Mouse (Mus musculus) lung, embryonic 15.5 days (tissue): ENCODE measurements around the gene Nav1. TPM values are rescaled to one million over a fixed set of nuclear protein-coding genes. Genes with fewer than 3 reads are reported as not detected.

Experiments
- ATAC-seq: fragments of 200-750 bp; cut with Nextera tagmentation; 2 replicates; pipeline ENCODE4 v1.8.0; 2017; ENCODE audit warnings: moderate number of reproducible peaks, borderline replicate concordance; ENCODE audit not compliant: low FRiP score, low TSS enrichment; ENCODE audit errors: extremely low read depth
- H3K27ac ChIP-seq: fragments of 300-500 bp; sonication (generic); 2 replicates; pipeline ENCODE4 v1.5.1; 2015; ENCODE audit warnings: moderate library complexity, mild to moderate bottlenecking, inconsistent platforms
- H3K27me3 ChIP-seq: fragments of 300-500 bp; sonication (generic); 2 replicates; pipeline ENCODE4 v1.6.1; 2015; ENCODE audit warnings: inconsistent platforms
- H3K36me3 ChIP-seq: fragments of 300-500 bp; sonication (generic); 2 replicates; pipeline ENCODE4 v1.6.1; 2015; ENCODE audit warnings: inconsistent platforms
- H3K4me1 ChIP-seq: fragments of 300-500 bp; sonication (generic); 2 replicates; pipeline ENCODE4 v1.6.1; 2015; ENCODE audit warnings: inconsistent platforms
- H3K4me2 ChIP-seq: fragments of 300-500 bp; sonication (generic); 2 replicates; pipeline ENCODE4 v1.6.1; 2015; ENCODE audit warnings: inconsistent platforms, mild to moderate bottlenecking, moderate library complexity
- H3K4me3 ChIP-seq: fragments of 300-500 bp; sonication (generic); 2 replicates; pipeline ENCODE4 v1.5.1; 2015; ENCODE audit warnings: mild to moderate bottlenecking, inconsistent platforms
- H3K9ac ChIP-seq: fragments of 300-500 bp; sonication (generic); 2 replicates; pipeline ENCODE4 v1.6.1; 2015; ENCODE audit warnings: inconsistent platforms
- H3K9me3 ChIP-seq: fragments of 300-500 bp; sonication (generic); 2 replicates; pipeline ENCODE4 v1.6.1; 2016; ENCODE audit warnings: inconsistent platforms
- WGBS: fragments of 180-500 bp; shearing (Covaris S2); methylation state at CpG from one replicate; pipeline ENCODE4 v1.1.7; 2015; 5-methylcytosine and 5-hydroxymethylcytosine counted together
- polyA plus RNA-seq: library from polyadenylated mRNA; unstranded; fragments of >200 nt; fragmentation: Nextera tagmentation; extraction: Ambion mirVana; gene quantifications from 2 replicates; pipeline ENCODE4 v1.2.1, GENCODE M21; 2015

Gene Nav1
- polyA plus RNA-seq, 1 experiment from 2014 or later = 11.6 TPM

DNA sequence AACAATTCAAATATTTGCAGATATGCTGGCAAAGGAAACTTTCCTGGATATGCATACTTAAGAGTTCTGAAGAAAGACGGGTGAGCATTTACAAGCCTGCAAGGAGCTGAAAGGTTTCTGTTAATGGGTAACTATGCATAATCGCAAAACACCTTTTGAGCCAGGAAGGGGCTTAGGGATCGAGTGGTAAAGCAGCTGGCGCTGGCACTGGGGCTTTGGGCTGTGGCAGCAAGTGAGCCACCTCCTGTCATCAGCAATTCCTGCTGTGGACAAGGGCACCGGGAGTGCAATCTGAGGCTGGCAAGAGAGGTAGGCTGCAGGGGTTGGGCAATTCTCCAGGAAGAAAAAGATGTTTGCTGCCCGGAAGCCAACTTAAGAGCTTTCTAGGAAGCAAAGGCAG, 49.1 kb downstream of the Nav1 start:
- WGBS = 45% methylated on average over 6 of the region's 6 CpGs
- Histone ChIP-seq H3K4me1 (peaks cover 58% of the 10 kb centered on the region), H3K4me2 (no peak overlapping the region)

GRCm38 (mm10) chr1:135555885-135556284, 51.2 kb downstream of the Nav1 start:
- H3K4me1 ChIP-seq = peaks cover 39% of the 10 kb centered on the region
- no peaks in the 10 kb centered on the region for H3K36me3 ChIP-seq
- H3K4me3 ChIP-seq = no peak overlapping the region
- ATAC-seq = no peak
- no peaks in the 10 kb centered on the region for H3K9me3 ChIP-seq
- no peak overlapping the region for H3K27ac ChIP-seq
- no peaks in the 10 kb centered on the region for H3K27me3 ChIP-seq
- no peak overlapping the region for H3K9ac ChIP-seq
- WGBS = 83% methylated on average over 8 of the region's 8 CpGs
- H3K4me2 ChIP-seq = no peak overlapping the region

More for the DNA sequence above, 49.1 kb downstream of the Nav1 start:
- H3K27me3 ChIP-seq = no peaks in the 10 kb centered on the region
- H3K9ac ChIP-seq = no peak overlapping the region
- H3K9me3 ChIP-seq = no peaks in the 10 kb centered on the region
- no peak overlapping the region for H3K4me3 ChIP-seq
- H3K36me3 ChIP-seq = no peaks in the 10 kb centered on the region
- H3K27ac ChIP-seq = peak overlapping the region; percentile 50; the same call in 1 of the 2 replicates
- ATAC-seq = no peak

DNA sequence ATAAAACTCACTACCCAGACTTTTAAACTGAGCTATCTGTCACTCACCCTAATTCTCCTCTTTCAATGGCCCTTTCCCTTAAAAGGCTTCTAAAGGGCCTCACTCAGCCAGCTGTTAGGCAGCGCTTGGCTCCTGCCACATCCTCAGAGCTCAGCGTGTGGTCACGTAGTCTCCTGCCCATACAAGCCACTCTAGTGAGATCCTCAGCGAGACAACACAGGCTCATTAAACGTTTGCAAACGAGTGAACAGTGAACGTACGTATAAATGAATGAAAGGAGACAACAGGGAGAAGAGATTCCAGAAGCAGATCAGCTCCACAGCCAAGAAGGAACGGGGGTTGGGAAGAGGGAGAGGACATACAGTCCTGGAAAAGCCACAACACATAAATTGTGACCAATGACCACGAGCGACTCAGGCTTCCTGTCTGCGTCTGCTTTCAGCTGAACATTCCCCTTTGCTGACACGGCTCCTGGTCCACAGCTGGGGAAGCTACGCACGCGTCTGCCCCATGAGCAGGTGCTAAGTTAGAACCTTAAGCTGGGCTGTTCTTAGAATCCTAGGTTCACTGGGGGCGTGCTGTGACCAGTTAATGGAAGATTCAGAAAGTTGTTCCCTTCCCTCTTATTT, 52.3 kb downstream of the Nav1 start:
- no peaks in the 10 kb centered on the region for H3K36me3 ChIP-seq
- no peaks in the 10 kb centered on the region for H3K27me3 ChIP-seq
- H3K27ac ChIP-seq = peak overlapping the region; percentile 34
- no peak overlapping the region for H3K4me2 ChIP-seq
- 21% methylated on average over 17 of the region's 17 CpGs for WGBS
- no peak overlapping the region for H3K9ac ChIP-seq
- peaks cover 32% of the 10 kb centered on the region for H3K4me1 ChIP-seq
- no peak overlapping the region for H3K4me3 ChIP-seq
- no peaks in the 10 kb centered on the region for H3K9me3 ChIP-seq
- ATAC-seq = peak; percentile 50; the same call in 1 of the 2 replicates

- H3K36me3 ChIP-seq = no peaks in the 10 kb centered on the region
- no peaks in the 10 kb centered on the region for H3K27me3 ChIP-seq
- no peak overlapping the region for H3K9ac ChIP-seq
- ATAC-seq = no peak
- H3K9me3 ChIP-seq = no peaks in the 10 kb centered on the region
- no peak overlapping the region for H3K4me2 ChIP-seq
- H3K27ac ChIP-seq = no peak overlapping the region
- H3K4me3 ChIP-seq = no peak overlapping the region
- peaks cover 42% of the 10 kb centered on the region for H3K4me1 ChIP-seq
- WGBS = 70% methylated on average over 4 of the region's 4 CpGs
Measured at GRCm38 (mm10) chr1:135553615-135554014, 53.5 kb downstream of the Nav1 start.

- ATAC-seq = no peak
- Histone ChIP-seq H3K27me3 (no peaks in the 10 kb centered on the region), H3K9ac (no peak overlapping the region), H3K4me3 (no peak overlapping the region), H3K4me1 (peaks cover 39% of the 10 kb centered on the region), H3K4me2 (no peak overlapping the region), H3K9me3 (no peaks in the 10 kb centered on the region), H3K27ac (no peak overlapping the region), H3K36me3 (no peaks in the 10 kb centered on the region)
- 67% methylated on average over 4 of the region's 4 CpGs for WGBS
Measured at GRCm38 (mm10) chr1:135553154-135553553, 53.9 kb downstream of the Nav1 start.

DNA sequence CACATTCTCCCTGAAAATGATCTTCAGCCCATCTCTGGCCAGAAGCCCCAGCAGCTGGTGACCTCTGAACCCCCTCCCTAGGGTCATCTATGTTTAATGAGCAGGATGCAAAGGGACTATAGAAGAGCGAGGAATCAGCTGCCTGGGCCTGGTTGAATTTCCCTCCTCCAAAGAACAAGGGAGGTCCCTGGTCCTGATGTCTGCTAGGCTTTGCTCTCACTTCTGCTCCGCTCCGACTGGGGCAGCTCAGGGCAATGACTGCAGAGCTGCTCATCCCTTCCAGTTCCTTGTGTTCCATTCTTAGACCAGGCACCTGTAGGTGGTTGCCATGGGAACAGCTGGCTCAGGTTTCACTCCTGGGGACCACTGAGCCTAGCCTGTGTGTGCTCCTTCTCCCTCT, 56.2 kb downstream of the Nav1 start:
- 70% methylated on average over 3 of the region's 3 CpGs for WGBS
- no peak for ATAC-seq
- Histone ChIP-seq H3K4me1 (peaks cover 31% of the 10 kb centered on the region), H3K4me3 (no peak overlapping the region), H3K27ac (no peak overlapping the region), H3K36me3 (no peaks in the 10 kb centered on the region), H3K27me3 (no peaks in the 10 kb centered on the region), H3K4me2 (no peak overlapping the region), H3K9ac (no peak overlapping the region), H3K9me3 (no peaks in the 10 kb centered on the region)

- H3K9ac ChIP-seq = no peak overlapping the region
- no peaks in the 10 kb centered on the region for H3K9me3 ChIP-seq
- H3K4me3 ChIP-seq = no peak overlapping the region
- no peaks in the 10 kb centered on the region for H3K36me3 ChIP-seq
- peak; percentile 19; the same call in 1 of the 2 replicates for ATAC-seq
- H3K27ac ChIP-seq = no peak overlapping the region
- H3K27me3 ChIP-seq = no peaks in the 10 kb centered on the region
- 45% methylated on average over 9 of the region's 9 CpGs for WGBS
- no peak overlapping the region for H3K4me2 ChIP-seq
- H3K4me1 ChIP-seq = peaks cover 17% of the 10 kb centered on the region
Measured at GRCm38 (mm10) chr1:135548750-135549149, 58.3 kb downstream of the Nav1 start.

DNA sequence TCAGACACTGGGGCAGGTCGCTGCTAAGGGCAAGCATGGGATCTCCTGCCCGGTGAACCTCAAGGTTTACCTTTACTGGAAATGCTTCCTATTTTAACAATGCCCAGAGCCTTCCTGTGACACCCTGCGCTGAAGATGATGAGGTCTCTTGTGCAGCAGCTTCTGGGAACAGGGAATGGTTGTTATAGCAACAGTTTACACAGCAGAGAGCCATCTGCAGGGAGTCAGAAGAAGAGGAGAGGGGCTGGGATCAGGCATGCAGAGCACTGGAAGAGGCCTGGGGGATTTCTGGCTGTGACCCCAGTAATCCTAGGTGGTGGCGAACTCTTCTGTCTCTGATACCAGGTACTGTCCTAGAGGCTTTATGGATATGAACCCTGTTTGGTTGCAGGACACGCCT, 61.0 kb downstream of the Nav1 start:
- Histone ChIP-seq H3K27me3 (no peaks in the 10 kb centered on the region), H3K9me3 (no peaks in the 10 kb centered on the region), H3K27ac (no peak overlapping the region), H3K36me3 (no peaks in the 10 kb centered on the region), H3K4me2 (no peak overlapping the region), H3K9ac (no peak overlapping the region), H3K4me3 (no peak overlapping the region), H3K4me1 (peaks cover 32% of the 10 kb centered on the region)
- 55% methylated on average over 5 of the region's 5 CpGs for WGBS
- ATAC-seq = no peak

- no peak overlapping the region for H3K27ac ChIP-seq
- peaks cover 35% of the 10 kb centered on the region for H3K4me1 ChIP-seq
- H3K27me3 ChIP-seq = no peaks in the 10 kb centered on the region
- 40% methylated on average over 16 of the region's 16 CpGs for WGBS
- H3K4me2 ChIP-seq = no peak overlapping the region
- H3K36me3 ChIP-seq = no peaks in the 10 kb centered on the region
- H3K9ac ChIP-seq = no peak overlapping the region
- peak; percentile 15; the same call in 1 of the 2 replicates for ATAC-seq
- no peak overlapping the region for H3K4me3 ChIP-seq
- H3K9me3 ChIP-seq = no peaks in the 10 kb centered on the region
Measured at GRCm38 (mm10) chr1:135544504-135545146, 62.5 kb downstream of the Nav1 start.

DNA sequence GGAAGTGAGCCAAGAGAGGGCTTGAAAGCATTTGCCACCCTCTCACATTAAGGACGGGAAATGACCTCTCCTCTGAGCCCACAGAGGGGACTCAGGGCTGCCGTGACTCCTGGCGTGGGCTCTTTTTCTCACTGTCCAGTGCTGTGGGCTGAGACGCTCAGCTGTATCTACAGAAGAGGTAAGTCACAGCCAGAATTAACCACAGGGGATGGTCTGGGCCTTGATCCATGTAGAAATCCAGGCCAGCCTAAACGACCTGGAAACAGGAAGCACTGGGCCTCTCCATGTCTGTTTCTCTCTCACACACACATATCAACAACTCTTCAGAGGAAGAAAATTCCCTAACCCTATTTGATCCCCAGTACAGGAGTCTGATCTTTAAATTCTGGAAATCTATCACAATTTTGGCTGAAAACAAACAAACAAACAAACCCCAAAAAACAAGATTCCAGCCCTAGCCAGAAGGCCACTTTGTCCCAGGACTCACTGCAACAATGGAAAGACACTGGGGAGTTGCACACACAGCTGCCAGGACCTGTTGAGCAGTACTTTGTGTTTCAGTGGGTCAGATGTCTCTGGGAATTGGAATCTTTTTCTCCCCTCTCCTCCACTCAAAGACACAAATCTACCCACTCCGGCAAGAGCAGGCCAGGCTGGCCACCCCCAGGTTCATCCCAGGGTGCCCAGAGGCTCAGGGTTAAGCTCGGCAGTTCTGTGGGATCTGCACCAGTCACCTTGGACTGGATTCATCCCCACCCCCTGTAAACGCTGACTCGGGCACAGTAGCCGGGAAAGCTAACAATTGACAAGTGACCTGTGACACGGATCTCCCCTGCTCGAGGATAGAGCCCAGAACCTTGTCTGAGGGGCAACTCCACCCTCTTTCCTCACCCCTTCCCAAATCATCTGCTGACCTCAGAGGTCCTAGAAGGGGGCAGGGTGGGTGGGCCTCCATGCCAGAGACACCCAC, 64.0 kb downstream of the Nav1 start:
- H3K4me1 ChIP-seq = peaks cover 31% of the 10 kb centered on the region
- H3K4me2 ChIP-seq = no peak overlapping the region
- H3K36me3 ChIP-seq = no peaks in the 10 kb centered on the region
- ATAC-seq = no peak
- no peaks in the 10 kb centered on the region for H3K27me3 ChIP-seq
- H3K27ac ChIP-seq = peak overlapping the region; percentile 30
- whole genome bisulfite sequencing = 41% methylated on average over 12 of the region's 12 CpGs
- no peak overlapping the region for H3K9ac ChIP-seq
- no peak overlapping the region for H3K4me3 ChIP-seq
- no peaks in the 10 kb centered on the region for H3K9me3 ChIP-seq

- no peak overlapping the region for H3K9ac ChIP-seq
- H3K36me3 ChIP-seq = no peaks in the 10 kb centered on the region
- 85% methylated on average over 9 of the region's 9 CpGs for WGBS
- H3K27ac ChIP-seq = no peak overlapping the region
- peaks cover 34% of the 10 kb centered on the region for H3K4me1 ChIP-seq
- no peak for ATAC-seq
- no peaks in the 10 kb centered on the region for H3K9me3 ChIP-seq
- no peaks in the 10 kb centered on the region for H3K27me3 ChIP-seq
- no peak overlapping the region for H3K4me3 ChIP-seq
- H3K4me2 ChIP-seq = no peak overlapping the region
Measured at GRCm38 (mm10) chr1:135542080-135542479, 65.0 kb downstream of the Nav1 start.

DNA sequence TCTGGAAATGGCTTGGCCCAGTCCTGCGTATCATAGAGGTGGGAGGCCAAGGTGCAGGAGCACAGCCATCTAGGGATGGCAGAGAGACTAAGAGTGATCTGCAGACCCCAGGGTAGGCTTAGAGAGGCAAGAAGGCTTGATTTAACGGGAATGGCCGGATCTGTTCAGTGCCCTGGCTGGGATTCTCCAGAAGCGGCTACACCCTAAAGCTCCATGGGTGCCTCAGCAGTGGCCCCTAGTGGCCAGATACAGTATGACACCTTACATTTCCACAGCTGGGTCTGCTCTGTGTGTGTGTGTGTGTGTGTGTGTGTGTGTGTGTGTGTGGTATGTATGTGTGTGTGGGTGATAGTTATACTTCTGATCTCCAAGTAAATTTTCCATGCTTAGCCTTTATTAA, 66.8 kb downstream of the Nav1 start:
- no peaks in the 10 kb centered on the region for H3K36me3 ChIP-seq
- H3K27me3 ChIP-seq = no peaks in the 10 kb centered on the region
- no peak overlapping the region for H3K4me2 ChIP-seq
- H3K4me3 ChIP-seq = no peak overlapping the region
- H3K27ac ChIP-seq = no peak overlapping the region
- whole genome bisulfite sequencing = 19% methylated on average over 4 of the region's 4 CpGs
- peaks cover 52% of the 10 kb centered on the region for H3K4me1 ChIP-seq
- H3K9me3 ChIP-seq = no peaks in the 10 kb centered on the region
- H3K9ac ChIP-seq = no peak overlapping the region
- ATAC-seq = peak; percentile 36; the same call in 1 of the 2 replicates
